8 mouse cellular contexts compared by ENCODE assay signal in the genomic region with DNA sequence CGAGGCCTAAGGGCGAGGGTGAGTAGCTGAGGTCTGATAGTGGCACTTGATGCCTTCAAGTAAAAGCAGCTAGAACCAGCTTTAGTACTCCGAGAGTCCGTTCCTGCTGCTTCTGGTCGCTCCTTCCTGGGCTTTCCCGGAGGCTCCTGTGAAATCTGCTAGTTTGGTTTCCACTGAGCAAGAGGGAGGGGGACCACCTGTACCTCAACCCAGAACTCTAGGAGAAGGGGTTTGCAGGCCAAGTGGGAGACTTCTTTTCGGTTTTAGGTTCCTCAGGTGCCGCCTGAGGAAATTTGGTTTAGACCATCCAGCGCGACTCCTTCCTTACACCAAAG. TPM values are rescaled to one million over a fixed set of nuclear protein-coding genes. Genes with fewer than 3 reads are reported as not detected.
DNase-seq lines count a peak whose midpoint lies in the region; ATAC-seq and TF ChIP-seq lines count a peak whose summit lies in the region.

No protein-coding gene starts in this region.

- peak overlapping the region; percentile 85 for H3K4me3 ChIP-seq in lung, embryonic 14.5 days (ENCODE audit: low read depth, low read length)
- peak overlapping the region; percentile 25 for H3K4me3 ChIP-seq in embryonic fibroblast, embryonic 13.5 days (ENCODE audit: insufficient read depth, low read length)
- H3K4me3 ChIP-seq in limb, embryonic 12.5 days (replicated peaks): peak overlapping the region; percentile 79
- H3K4me3 ChIP-seq in neural tube, embryonic 15.5 days (replicated peaks): peak overlapping the region; percentile 95

- WGBS in lung, embryonic 14.5 days: 6% methylated on average over 10 of the region's 10 CpGs
- WGBS in limb, embryonic 12.5 days: 4% methylated on average over 10 of the region's 10 CpGs
- 4% methylated on average over 10 of the region's 10 CpGs for WGBS in neural tube, embryonic 15.5 days

- no peak overlapping the region for H3K27ac ChIP-seq in lung, embryonic 14.5 days (ENCODE audit: low read depth)
- H3K27ac ChIP-seq in embryonic fibroblast, embryonic 13.5 days (ENCODE audit: insufficient read depth, low read length): peak overlapping the region; percentile 54
- H3K27ac ChIP-seq in limb, embryonic 12.5 days: peak overlapping the region; percentile 73
- H3K27ac ChIP-seq in neural tube, embryonic 15.5 days (replicated peaks): peak overlapping the region; percentile 92

- no peaks in the 10 kb centered on the region for H3K9me3 ChIP-seq in lung, embryonic 14.5 days (ENCODE audit: low read depth, low read length)
- H3K9me3 ChIP-seq in limb, embryonic 12.5 days: no peaks in the 10 kb centered on the region
- no peaks in the 10 kb centered on the region for H3K9me3 ChIP-seq in neural tube, embryonic 15.5 days (replicated peaks)

- no peak for ATAC-seq in lung, embryonic 14.5 days (ENCODE audit: insufficient read depth)
- peak; percentile 40; the same call in 1 of the 2 replicates for ATAC-seq in limb, embryonic 12.5 days (ENCODE audit: insufficient number of reproducible peaks, insufficient read depth, low FRiP score, low TSS enrichment, low read depth)
- ATAC-seq in neural tube, embryonic 15.5 days (ENCODE audit: low FRiP score): no peak

- no peak for TF ChIP-seq CTCF in lung, embryonic 14.5 days (IDR thresholded peaks at IDR 0.05; ENCODE audit: low read depth)
- no peak for TF ChIP-seq CTCF in embryonic fibroblast, embryonic 13.5 days (IDR thresholded peaks at IDR 0.05; ENCODE audit: borderline replicate concordance, insufficient read depth, low read length)

- H3K36me3 ChIP-seq in lung, embryonic 14.5 days (ENCODE audit: insufficient read depth): peaks cover 34% of the 10 kb centered on the region
- H3K36me3 ChIP-seq in limb, embryonic 12.5 days: peaks cover 28% of the 10 kb centered on the region
- H3K36me3 ChIP-seq in neural tube, embryonic 15.5 days: peaks cover 21% of the 10 kb centered on the region

- peak overlapping the region; percentile 85 for H3K9ac ChIP-seq in lung, embryonic 14.5 days
- peak overlapping the region; percentile 82 for H3K9ac ChIP-seq in limb, embryonic 12.5 days (replicated peaks)
- H3K9ac ChIP-seq in neural tube, embryonic 15.5 days (replicated peaks): peak overlapping the region; percentile 94

- peak; percentile 69 for TF ChIP-seq POLR2A in embryonic fibroblast, embryonic 13.5 days (IDR thresholded peaks at IDR 0.05; ENCODE audit: low read depth, low read length)

- no peaks in the 10 kb centered on the region for H3K27me3 ChIP-seq in lung, embryonic 14.5 days (ENCODE audit: insufficient read depth, low read length)
- no peaks in the 10 kb centered on the region for H3K27me3 ChIP-seq in limb, embryonic 12.5 days
- H3K27me3 ChIP-seq in neural tube, embryonic 15.5 days (replicated peaks): no peaks in the 10 kb centered on the region

- peak overlapping the region; percentile 63 for H3K4me2 ChIP-seq in lung, embryonic 14.5 days
- peak overlapping the region; percentile 74 for H3K4me2 ChIP-seq in limb, embryonic 12.5 days
- peak overlapping the region; percentile 77 for H3K4me2 ChIP-seq in neural tube, embryonic 15.5 days

- no peak for DNase-seq in lung, embryonic 14.5 days
- DNase-seq in lung, postnatal 14 days: no peak
- DNase-seq in spleen, postnatal 4 days (ENCODE audit: low spot score in 2 of 2): no peak
- no peak for DNase-seq in right cerebral cortex, postnatal 14 days
- no peak for DNase-seq in embryo, embryonic 10.5 days (ENCODE audit: low spot score)

- peaks cover 22% of the 10 kb centered on the region for H3K4me1 ChIP-seq in lung, embryonic 14.5 days (ENCODE audit: insufficient read depth)
- H3K4me1 ChIP-seq in embryonic fibroblast, embryonic 13.5 days (ENCODE audit: control insufficient read depth, insufficient read depth, low read length): peaks cover 8% of the 10 kb centered on the region; the same call in 1 of the 2 replicates
- H3K4me1 ChIP-seq in limb, embryonic 12.5 days (replicated peaks): peaks cover 15% of the 10 kb centered on the region
- peaks cover 73% of the 10 kb centered on the region for H3K4me1 ChIP-seq in neural tube, embryonic 15.5 days

RNA-seq across cellular contexts. Expression of gene Trim3, which starts 0.4 kb away (rescaled TPM):
- 43.8 and 45.3 TPM in 2 replicates for polyA plus RNA-seq in lung, embryonic 14.5 days (2014; fragmentation: Nextera tagmentation; extraction: Ambion mirVana)
- polyA plus RNA-seq in embryonic fibroblast, embryonic 13.5 days (2011; ENCODE audit: insufficient read length, low read depth, missing spikeins): 54.7 and 60.8 TPM in 2 replicates
- polyA plus RNA-seq in limb, embryonic 12.5 days (2016; fragmentation: Nextera tagmentation; extraction: Ambion mirVana): 34.4 and 37.4 TPM in 2 replicates
- 91.6 and 107 TPM in 2 replicates for polyA plus RNA-seq in neural tube, embryonic 15.5 days (2015; fragmentation: Nextera tagmentation; extraction: Ambion mirVana)

RNA-seq across cellular contexts. Expression of gene Timm10b, which starts 6.1 kb away (rescaled TPM):
- polyA plus RNA-seq in lung, embryonic 14.5 days (2014; fragmentation: Nextera tagmentation; extraction: Ambion mirVana): 200 and 201 TPM in 2 replicates
- polyA plus RNA-seq in embryonic fibroblast, embryonic 13.5 days (2011; ENCODE audit: insufficient read length, low read depth, missing spikeins): 51.4 and 59.6 TPM in 2 replicates
- 167 and 168 TPM in 2 replicates for polyA plus RNA-seq in limb, embryonic 12.5 days (2016; fragmentation: Nextera tagmentation; extraction: Ambion mirVana)
- polyA plus RNA-seq in neural tube, embryonic 15.5 days (2015; fragmentation: Nextera tagmentation; extraction: Ambion mirVana): 163 and 179 TPM in 2 replicates

RNA-seq across cellular contexts. Expression of gene Arfip2, which starts 6.4 kb away (rescaled TPM):
- 84.1 and 84.2 TPM in 2 replicates for polyA plus RNA-seq in lung, embryonic 14.5 days (2014; fragmentation: Nextera tagmentation; extraction: Ambion mirVana)
- polyA plus RNA-seq in embryonic fibroblast, embryonic 13.5 days (2011; ENCODE audit: insufficient read length, low read depth, missing spikeins): 43.6 and 48.8 TPM in 2 replicates
- polyA plus RNA-seq in limb, embryonic 12.5 days (2016; fragmentation: Nextera tagmentation; extraction: Ambion mirVana): 72.8 and 77.2 TPM in 2 replicates
- polyA plus RNA-seq in neural tube, embryonic 15.5 days (2015; fragmentation: Nextera tagmentation; extraction: Ambion mirVana): 82.0 and 89.0 TPM in 2 replicates

RNA-seq across cellular contexts. Expression of gene Gm45799, which starts 6.6 kb away (rescaled TPM):
- polyA plus RNA-seq in lung, embryonic 14.5 days (2014; fragmentation: Nextera tagmentation; extraction: Ambion mirVana): 22.9 and 31.9 TPM in 2 replicates
- polyA plus RNA-seq in embryonic fibroblast, embryonic 13.5 days (2011; ENCODE audit: insufficient read length, low read depth, missing spikeins): 25.5 and 27.1 TPM in 2 replicates
- 9.9 and 13.9 TPM in 2 replicates for polyA plus RNA-seq in limb, embryonic 12.5 days (2016; fragmentation: Nextera tagmentation; extraction: Ambion mirVana)
- 16.4 and 16.6 TPM in 2 replicates for polyA plus RNA-seq in neural tube, embryonic 15.5 days (2015; fragmentation: Nextera tagmentation; extraction: Ambion mirVana)

RNA-seq across cellular contexts. Expression of gene Dnhd1, which starts 16.9 kb away (rescaled TPM):
- 0.84 and 1.0 TPM in 2 replicates for polyA plus RNA-seq in lung, embryonic 14.5 days (2014; fragmentation: Nextera tagmentation; extraction: Ambion mirVana)
- polyA plus RNA-seq in embryonic fibroblast, embryonic 13.5 days (2011; ENCODE audit: insufficient read length, low read depth, missing spikeins): 1.6 and 3.1 TPM in 2 replicates
- polyA plus RNA-seq in limb, embryonic 12.5 days (2016; fragmentation: Nextera tagmentation; extraction: Ambion mirVana): 1.2 and 1.5 TPM in 2 replicates
- 1.3 and 1.9 TPM in 2 replicates for polyA plus RNA-seq in neural tube, embryonic 15.5 days (2015; fragmentation: Nextera tagmentation; extraction: Ambion mirVana)

Comparison
In these comparisons a context has a peak if more than half of its experiments do, and no peak if none do; other contexts are left out.
1. H3K4me3 ChIP-seq: peak in every context shown above with its lines; median percentile 95 in neural tube, embryonic 15.5 days; 85 in lung, embryonic 14.5 days; 79 in limb, embryonic 12.5 days; 25 in embryonic fibroblast, embryonic 13.5 days.